Mouse (Mus musculus) kidney, embryonic 14.5 days (tissue): ENCODE data around the gene Ppih. TPM values are rescaled to one million over a fixed set of nuclear protein-coding genes. Genes with fewer than 3 reads are reported as not detected.
A peak's percentile ranks its signal among the peaks of the same experiment; 100 is the strongest.

Experiments
- ATAC-seq: fragments of 200-750 bp; cut with Nextera tagmentation; 2 replicates; pipeline ENCODE4 v1.8.0; 2017; ENCODE audit warnings: moderate number of reproducible peaks, mild to moderate bottlenecking, moderate TSS enrichment, moderate library complexity; ENCODE audit not compliant: low FRiP score, low TSS enrichment
- H3K27ac ChIP-seq: fragments of 300-500 bp; sonication (generic); 2 replicates; pipeline ENCODE4 v1.5.1; 2014; ENCODE audit warnings: low read depth, mild to moderate bottlenecking, low read length, moderate library complexity, mixed read lengths
- H3K27me3 ChIP-seq: fragments of 300-500 bp; sonication (generic); 2 replicates; pipeline ENCODE4 v1.6.1; 2014; ENCODE audit warnings: mild to moderate bottlenecking, low read length; ENCODE audit not compliant: control insufficient read depth, insufficient read depth
- H3K36me3 ChIP-seq: fragments of 300-500 bp; sonication (generic); 2 replicates; pipeline ENCODE4 v1.6.1; 2014; ENCODE audit warnings: low read length, mixed read lengths; ENCODE audit not compliant: control insufficient read depth, insufficient read depth
- H3K4me1 ChIP-seq: fragments of 300-500 bp; sonication (generic); 2 replicates; pipeline ENCODE4 v1.6.1; 2014; ENCODE audit warnings: low read length, mixed read lengths; ENCODE audit not compliant: control insufficient read depth, insufficient read depth
- H3K4me2 ChIP-seq: fragments of 300-500 bp; sonication (generic); replicated peaks from 2 replicates; pipeline ENCODE4 v1.6.1; 2014; ENCODE audit warnings: low read depth, mild to moderate bottlenecking, low read length
- H3K4me3 ChIP-seq: fragments of 300-500 bp; sonication (generic); 2 replicates; pipeline ENCODE4 v1.5.1; 2014; ENCODE audit warnings: mild to moderate bottlenecking, low read length
- H3K9ac ChIP-seq: fragments of 300-500 bp; sonication (generic); 2 replicates; pipeline ENCODE4 v1.6.1; 2014; ENCODE audit warnings: low read depth, mild to moderate bottlenecking, low read length, moderate library complexity
- H3K9me3 ChIP-seq: fragments of 300-500 bp; sonication (generic); 2 replicates; pipeline ENCODE4 v1.6.1; 2016; ENCODE audit warnings: low read length; ENCODE audit not compliant: control insufficient read depth
- WGBS: fragments of 180-500 bp; shearing (Covaris S2); extraction: QIAGEN DNeasy Blood & Tissue Kit; methylation state at CpG from one replicate; pipeline ENCODE4 v1.1.7; 2014; 5-methylcytosine and 5-hydroxymethylcytosine counted together
- polyA plus RNA-seq: library from polyadenylated mRNA; unstranded; fragments of >200 nt; fragmentation: Nextera tagmentation; extraction: Ambion mirVana; gene quantifications from 2 replicates; pipeline ENCODE4 v1.2.1, GENCODE M21; 2014

The Ppih gene
- polyA plus RNA-seq, 1 experiment from 2014 or later: 122 TPM

DNA sequence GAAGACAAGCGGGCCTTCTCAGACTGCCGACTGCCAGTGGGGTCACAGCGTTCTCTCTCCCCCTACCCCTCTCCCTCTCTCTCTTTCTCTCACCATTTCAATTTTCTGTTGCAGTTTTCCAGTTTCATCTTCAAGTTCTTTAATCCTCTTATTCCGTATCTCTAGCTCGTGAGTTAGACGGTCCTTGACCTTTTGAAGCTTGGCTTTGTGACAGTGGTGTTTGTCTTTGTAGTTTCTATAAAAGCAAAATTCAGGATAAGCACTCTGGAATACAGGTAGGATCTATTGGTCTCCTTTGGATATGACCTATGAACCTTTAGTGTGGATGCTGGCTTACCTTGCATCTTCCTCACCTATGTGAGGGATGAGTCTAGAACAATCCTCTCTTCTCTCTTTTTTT is 13.1 kb upstream of the Ppih start:
- no peak overlapping the region for H3K9ac ChIP-seq
- no peak overlapping the region for H3K4me2 ChIP-seq
- no peaks in the 10 kb centered on the region for H3K36me3 ChIP-seq
- H3K4me3 ChIP-seq: no peak overlapping the region
- H3K27me3 ChIP-seq: no peaks in the 10 kb centered on the region
- H3K4me1 ChIP-seq: no peaks in the 10 kb centered on the region
- H3K27ac ChIP-seq: no peak overlapping the region
- ATAC-seq: no peak
- WGBS: 85% methylated on average over 6 of the region's 6 CpGs
- H3K9me3 ChIP-seq: no peaks in the 10 kb centered on the region

DNA sequence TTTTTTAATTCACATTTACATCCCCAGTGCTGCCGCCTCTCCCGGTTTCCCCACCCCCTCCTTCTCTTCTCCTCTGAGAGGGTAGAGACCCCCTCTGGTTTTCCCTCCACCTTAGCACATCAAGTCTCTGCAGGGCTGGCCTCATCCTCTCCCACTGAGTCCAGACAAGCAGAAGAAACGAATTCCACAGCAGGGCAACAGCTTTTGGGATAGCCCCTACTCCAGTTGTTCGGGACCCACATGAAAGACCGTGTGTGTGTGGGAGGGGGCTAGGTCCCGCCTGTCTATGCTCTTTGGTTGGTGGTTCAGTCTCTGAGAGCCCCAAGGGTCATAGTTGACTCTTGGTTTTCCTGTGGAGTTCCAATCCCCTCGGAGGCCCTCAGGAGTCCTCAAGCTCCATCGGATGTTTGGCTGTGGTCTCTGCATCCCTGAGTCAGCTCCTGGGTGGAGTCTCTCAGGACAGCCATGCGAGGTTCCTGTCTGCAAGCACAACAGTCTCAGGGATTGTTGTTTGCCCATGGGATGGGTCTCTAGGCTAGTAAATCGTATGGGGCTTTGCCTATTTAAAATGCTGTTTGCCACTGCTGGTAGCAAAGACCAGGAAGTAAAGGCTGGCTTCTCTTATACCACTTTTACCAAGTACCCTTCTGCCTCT is 677 bp upstream of the Ppih start:
- peak; percentile 67 for ATAC-seq
- H3K4me1 ChIP-seq: peaks cover 8% of the 10 kb centered on the region
- WGBS: 24% methylated on average over 10 of the region's 10 CpGs
- H3K4me3 ChIP-seq: peak overlapping the region; percentile 82
- peak overlapping the region; percentile 86 for H3K27ac ChIP-seq
- H3K9ac ChIP-seq: peak overlapping the region; percentile 68
- peak overlapping the region; percentile 87 for H3K4me2 ChIP-seq
- peaks cover 30% of the 10 kb centered on the region for H3K36me3 ChIP-seq
- H3K9me3 ChIP-seq: no peaks in the 10 kb centered on the region
- no peaks in the 10 kb centered on the region for H3K27me3 ChIP-seq

- Histone ChIP-seq H3K36me3 (peaks cover 80% of the 10 kb centered on the region), H3K27me3 (no peaks in the 10 kb centered on the region), H3K4me1 (no peaks in the 10 kb centered on the region), H3K27ac (no peak overlapping the region), H3K4me3 (no peak overlapping the region), H3K9ac (no peak overlapping the region), H3K9me3 (no peaks in the 10 kb centered on the region), H3K4me2 (no peak overlapping the region)
- no peak for ATAC-seq
- WGBS: 100% methylated on average over 1 of the region's 1 CpGs
Measured at GRCm38 (mm10) chr4:119313756-119314155, 6.6 kb downstream of the Ppih start.

DNA sequence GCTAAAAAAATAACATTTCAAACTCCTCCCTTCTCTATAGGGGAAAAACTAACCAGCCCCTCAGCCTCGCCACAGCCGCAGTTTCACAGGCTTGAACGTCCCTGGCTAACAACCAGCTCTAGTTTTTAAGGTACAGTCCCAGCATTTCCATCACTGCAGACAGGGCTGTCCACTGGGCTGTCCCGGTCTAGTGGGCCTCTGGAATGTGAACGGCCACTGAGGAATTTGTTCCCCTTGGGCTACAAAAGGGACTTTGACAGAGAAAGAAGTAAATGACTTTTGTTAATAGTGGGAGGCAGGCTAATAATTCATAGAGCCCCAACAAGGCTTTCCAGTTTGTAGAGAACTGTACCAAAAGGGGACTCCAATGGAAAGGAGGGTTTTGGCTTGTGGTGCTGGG is 14.9 kb downstream of the Ppih start:
- Histone ChIP-seq H3K4me1 (no peaks in the 10 kb centered on the region), H3K4me3 (no peak overlapping the region), H3K27me3 (no peaks in the 10 kb centered on the region), H3K9me3 (no peaks in the 10 kb centered on the region), H3K9ac (no peak overlapping the region), H3K4me2 (no peak overlapping the region), H3K36me3 (peaks cover 31% of the 10 kb centered on the region), H3K27ac (0 out of 2 replicates have a peak overlapping the region, but pooled peaks have one; percentile 1)
- 49% methylated on average over 5 of the region's 5 CpGs for WGBS
- peak; percentile 76 for ATAC-seq

DNA sequence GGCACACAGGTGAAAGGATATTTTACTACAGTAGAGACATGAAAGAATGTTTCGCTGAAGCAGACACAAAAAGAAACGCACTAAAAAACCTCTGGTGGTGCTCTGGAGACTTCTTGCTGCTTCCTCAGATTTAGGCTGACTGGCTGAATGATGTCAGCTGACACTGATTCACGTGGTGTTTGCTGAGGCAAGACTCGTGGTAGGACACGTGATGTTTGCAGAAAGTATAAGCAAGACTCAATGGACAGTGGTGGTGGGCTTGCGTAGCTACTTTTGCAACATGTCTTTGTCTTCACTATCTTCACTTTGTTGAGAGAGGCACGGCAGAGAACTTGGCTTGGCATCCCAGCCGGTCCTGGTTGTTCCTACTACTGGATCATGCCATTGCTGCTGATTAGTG is 17.1 kb downstream of the Ppih start:
- H3K27me3 ChIP-seq: no peaks in the 10 kb centered on the region
- H3K36me3 ChIP-seq: peaks cover 16% of the 10 kb centered on the region
- no peak overlapping the region for H3K4me2 ChIP-seq
- H3K9ac ChIP-seq: no peak overlapping the region
- 93% methylated on average over 8 of the region's 8 CpGs for WGBS
- H3K27ac ChIP-seq: no peak overlapping the region
- no peaks in the 10 kb centered on the region for H3K4me1 ChIP-seq
- no peak for ATAC-seq
- no peak overlapping the region for H3K4me3 ChIP-seq
- H3K9me3 ChIP-seq: no peaks in the 10 kb centered on the region

DNA sequence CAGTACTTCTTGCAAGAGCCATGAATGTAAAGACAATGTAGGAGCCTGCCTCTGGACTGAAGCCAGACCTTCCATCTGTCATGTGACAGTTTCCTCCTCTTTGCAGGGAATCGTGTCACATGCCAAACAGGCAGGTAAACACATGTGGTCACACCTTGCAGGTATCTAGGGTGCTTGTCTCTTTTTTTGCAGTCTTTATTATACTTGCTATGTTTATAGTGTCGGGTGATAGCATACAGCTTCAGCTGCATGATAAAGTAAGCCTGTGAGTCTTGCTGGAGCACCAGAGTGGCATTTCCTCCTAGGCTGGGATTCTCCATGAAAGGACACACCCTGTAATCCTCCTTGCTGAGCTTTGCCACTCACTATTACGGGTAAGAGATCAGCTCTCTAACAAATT is 18.6 kb downstream of the Ppih start:
- H3K4me2 ChIP-seq: no peak overlapping the region
- ATAC-seq: no peak
- H3K36me3 ChIP-seq: peaks cover 2% of the 10 kb centered on the region; the same call in 1 of the 2 replicates
- no peaks in the 10 kb centered on the region for H3K27me3 ChIP-seq
- no peaks in the 10 kb centered on the region for H3K4me1 ChIP-seq
- no peak overlapping the region for H3K9ac ChIP-seq
- no peak overlapping the region for H3K27ac ChIP-seq
- no peak overlapping the region for H3K4me3 ChIP-seq
- no peaks in the 10 kb centered on the region for H3K9me3 ChIP-seq
- WGBS: 84% methylated on average over 3 of the region's 3 CpGs

DNA sequence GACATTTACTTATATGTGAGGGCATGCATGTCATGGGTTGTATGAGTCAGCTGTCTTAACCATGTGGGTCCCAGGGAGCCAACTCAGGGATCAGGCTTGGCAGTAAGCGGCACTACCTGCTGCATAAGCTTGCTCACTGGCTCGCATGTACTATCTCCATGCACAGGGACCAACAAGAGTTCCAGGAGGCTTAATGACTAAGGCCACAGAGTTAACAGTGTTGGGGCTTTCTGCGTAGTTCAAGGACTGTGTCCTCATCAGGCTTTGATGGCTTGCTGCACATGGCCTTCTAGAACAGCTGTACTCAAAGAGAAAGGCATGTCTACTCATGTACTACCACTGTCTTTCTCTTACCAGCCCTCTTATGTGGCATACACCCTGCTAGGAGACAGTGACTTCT is 19.6 kb downstream of the Ppih start:
- Histone ChIP-seq H3K27me3 (no peaks in the 10 kb centered on the region), H3K4me1 (no peaks in the 10 kb centered on the region; the same call in 1 of the 2 replicates), H3K9ac (no peak overlapping the region), H3K9me3 (no peaks in the 10 kb centered on the region), H3K4me2 (no peak overlapping the region), H3K4me3 (no peak overlapping the region), H3K36me3 (no peaks in the 10 kb centered on the region), H3K27ac (no peak overlapping the region)
- 90% methylated on average over 3 of the region's 3 CpGs for WGBS
- ATAC-seq: no peak

DNA sequence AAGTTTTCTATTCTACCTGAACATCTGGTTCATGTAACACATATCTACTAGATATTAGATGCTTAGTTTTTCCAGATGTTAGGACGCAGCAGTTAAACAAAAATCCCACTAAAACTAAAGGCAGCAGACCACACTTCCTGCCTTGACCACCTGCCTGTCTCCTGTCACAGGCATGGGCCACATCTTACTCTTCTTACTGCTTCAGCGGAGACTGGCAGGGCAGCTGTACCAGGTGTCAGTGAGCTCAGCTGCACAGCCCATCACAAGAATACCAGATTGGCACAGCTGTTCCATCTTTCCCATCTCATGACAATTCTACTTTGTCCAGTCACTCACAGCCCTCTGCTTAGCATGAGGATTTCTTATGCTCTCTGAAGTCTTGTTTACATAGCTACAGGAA is 23.0 kb downstream of the Ppih start:
- Histone ChIP-seq H3K27me3 (no peaks in the 10 kb centered on the region), H3K36me3 (no peaks in the 10 kb centered on the region), H3K9ac (no peak overlapping the region), H3K9me3 (no peaks in the 10 kb centered on the region), H3K4me1 (peaks cover 6% of the 10 kb centered on the region), H3K27ac (no peak overlapping the region), H3K4me3 (no peak overlapping the region), H3K4me2 (no peak overlapping the region)
- no peak for ATAC-seq
- 52% methylated on average over 2 of the region's 2 CpGs for whole genome bisulfite sequencing

DNA sequence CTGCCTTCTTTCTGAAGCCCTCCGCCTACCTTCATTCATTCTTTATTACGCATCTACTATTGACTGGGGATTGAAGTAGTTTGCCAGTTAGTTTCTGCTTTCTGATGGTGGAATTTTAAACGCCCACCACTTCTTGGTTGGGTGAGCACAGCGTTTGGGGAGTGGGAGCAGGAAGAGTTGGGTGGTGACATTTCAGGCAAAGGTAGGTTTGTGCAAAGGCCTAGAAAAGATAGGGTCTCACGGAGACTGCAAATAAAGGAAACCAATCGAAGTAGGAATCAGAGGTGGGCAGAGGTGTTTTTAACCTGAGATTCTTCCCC is 25.3 kb downstream of the Ppih start:
- WGBS: 7% methylated on average over 6 of the region's 6 CpGs
- Histone ChIP-seq H3K4me2 (peak overlapping the region; percentile 76), H3K27ac (peak overlapping the region; percentile 93), H3K9ac (peak overlapping the region; percentile 96), H3K4me3 (peak overlapping the region; percentile 97), H3K9me3 (no peaks in the 10 kb centered on the region), H3K27me3 (no peaks in the 10 kb centered on the region), H3K4me1 (peaks cover 11% of the 10 kb centered on the region), H3K36me3 (peaks cover 9% of the 10 kb centered on the region; the same call in 1 of the 2 replicates)
- no peak for ATAC-seq
